Mouse (Mus musculus) cerebellum, adult (tissue): ENCODE results near the gene Cntnap5c.
"Not testable (repeated sequence)": the region's sequence is repeated elsewhere in the genome, so short reads cannot be mapped to it uniquely, and the experiment has no call there.

Experiments
- ATAC-seq: cut with Nextera tagmentation; 2 replicates; pipeline ENCODE4 v1.9.2; 2017; ENCODE audit warnings: mild to moderate bottlenecking, moderate library complexity, mixed read lengths; ENCODE audit not compliant: insufficient number of reproducible peaks, low FRiP score, low TSS enrichment

Gene Cntnap5c

GRCm38 (mm10) chr17:57768622-57769610 is at the start of gene Cntnap5c:
Gene Cntnap5c (plus strand): TSS chr17:57769570.
- ATAC-seq = no peak

- ATAC-seq = no peak
Observed at GRCm38 (mm10) chr17:57742119-57742518, 27.3 kb upstream of the Cntnap5c start, which contains the start of gene Gm21834. Gene Gm21834 (minus strand): TSS chr17:57742219.

DNA sequence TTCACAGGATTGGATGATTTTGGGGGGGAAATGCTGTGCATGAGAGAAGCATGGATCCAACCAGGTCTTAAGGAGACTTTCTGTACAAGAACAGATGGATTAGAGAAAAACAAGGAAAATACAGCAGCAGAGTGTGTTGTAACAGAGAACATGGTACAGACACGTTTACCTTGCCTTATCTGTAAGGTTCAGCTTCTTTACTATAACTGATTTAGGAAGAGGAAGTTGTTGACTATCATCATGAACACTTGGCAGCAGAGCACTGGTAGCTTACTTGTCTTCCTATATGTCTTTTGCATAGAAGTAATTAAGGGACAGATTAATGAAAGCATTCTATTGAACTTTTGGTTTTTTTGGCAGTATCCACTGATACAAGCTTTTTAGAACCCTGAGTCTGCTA is 11.3 kb upstream of the Cntnap5c start:
- ATAC-seq = no peak

GRCm38 (mm10) chr17:57767306-57767705 is 2.1 kb upstream of the Cntnap5c start:
- ATAC-seq = no peak

DNA sequence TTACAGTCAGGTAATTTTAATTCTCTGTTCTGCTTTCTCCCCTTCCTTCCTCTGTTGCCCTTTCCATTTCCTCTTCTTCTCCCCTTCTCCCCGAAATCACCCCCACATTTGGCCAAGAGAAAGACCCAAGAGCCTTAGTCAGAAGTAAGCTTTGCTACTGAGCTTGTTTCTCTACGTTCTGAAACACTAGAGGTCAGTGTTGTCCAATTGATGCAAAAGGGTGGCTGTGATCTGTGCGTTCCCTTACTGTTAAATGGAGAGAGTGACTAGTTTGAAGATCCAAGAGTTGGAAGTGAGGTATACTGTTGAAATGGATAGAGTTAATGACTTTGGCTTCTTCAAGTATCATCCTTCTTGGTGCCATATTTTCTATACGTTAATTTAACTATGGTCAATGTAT is 1.5 kb downstream of the Cntnap5c start:
- ATAC-seq = no peak

DNA sequence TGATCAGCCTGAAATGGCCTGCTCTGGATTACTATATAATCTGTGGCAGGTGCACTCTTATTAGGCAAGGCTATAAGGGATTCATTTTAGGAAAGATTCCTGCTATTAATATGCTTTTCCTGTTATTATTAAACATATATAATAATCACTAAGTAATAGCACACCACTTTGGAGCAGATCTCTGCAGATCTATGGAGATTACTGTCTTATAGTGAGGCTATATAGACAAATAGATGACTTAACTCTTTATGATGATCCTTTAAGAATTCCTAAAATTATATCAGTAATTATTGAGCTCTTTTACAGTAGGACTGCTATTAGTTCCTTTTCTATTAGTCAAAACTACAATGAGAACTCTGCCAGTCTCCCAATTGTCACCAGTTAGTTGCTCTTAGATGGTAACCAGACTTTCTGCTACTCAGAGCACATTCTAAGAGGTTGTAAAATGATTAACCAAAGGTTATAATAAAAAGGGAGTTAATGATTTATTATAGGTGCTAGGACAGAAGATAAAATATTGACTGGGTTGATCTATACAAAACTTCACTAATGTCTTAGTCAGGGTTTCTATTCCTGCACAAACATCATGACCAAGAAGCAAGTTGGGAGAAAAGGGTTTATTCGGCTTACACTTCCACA is 18.9 kb downstream of the Cntnap5c start:
- ATAC-seq = no peak

- no peak for ATAC-seq
Observed at GRCm38 (mm10) chr17:57795408-57795807, 26.0 kb downstream of the Cntnap5c start.

- ATAC-seq = no peak
Observed at GRCm38 (mm10) chr17:57796668-57797311, 27.4 kb downstream of the Cntnap5c start.

DNA sequence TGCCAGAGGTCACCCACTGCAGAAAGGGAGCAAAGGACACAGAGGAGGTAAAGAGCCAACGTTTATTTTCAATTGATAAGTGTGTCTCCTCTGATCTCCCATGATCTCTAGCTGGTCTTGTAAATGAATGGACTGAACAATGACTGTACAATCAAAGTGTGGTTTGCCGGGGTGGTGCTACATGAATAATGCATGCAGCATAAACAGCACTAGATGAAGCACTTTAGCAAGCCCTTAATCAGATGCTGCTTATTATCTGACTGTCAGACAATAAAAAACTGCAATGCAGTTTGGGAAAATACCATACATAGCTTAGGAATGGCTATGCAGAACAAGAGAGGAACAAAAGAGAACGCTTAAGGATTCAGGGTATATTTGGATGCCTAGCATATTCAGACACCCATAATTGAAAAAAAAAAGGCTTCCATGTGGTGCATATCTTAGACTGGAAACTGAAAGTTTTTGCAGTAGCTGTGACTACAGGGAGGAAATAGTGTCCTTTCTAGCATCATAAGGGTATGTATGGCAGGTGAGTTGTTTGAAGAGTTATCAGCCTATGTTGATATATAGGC is 30.1 kb downstream of the Cntnap5c start:
- ATAC-seq = no peak

GRCm38 (mm10) chr17:57801180-57801579 is 31.8 kb downstream of the Cntnap5c start:
- ATAC-seq = no peak

DNA sequence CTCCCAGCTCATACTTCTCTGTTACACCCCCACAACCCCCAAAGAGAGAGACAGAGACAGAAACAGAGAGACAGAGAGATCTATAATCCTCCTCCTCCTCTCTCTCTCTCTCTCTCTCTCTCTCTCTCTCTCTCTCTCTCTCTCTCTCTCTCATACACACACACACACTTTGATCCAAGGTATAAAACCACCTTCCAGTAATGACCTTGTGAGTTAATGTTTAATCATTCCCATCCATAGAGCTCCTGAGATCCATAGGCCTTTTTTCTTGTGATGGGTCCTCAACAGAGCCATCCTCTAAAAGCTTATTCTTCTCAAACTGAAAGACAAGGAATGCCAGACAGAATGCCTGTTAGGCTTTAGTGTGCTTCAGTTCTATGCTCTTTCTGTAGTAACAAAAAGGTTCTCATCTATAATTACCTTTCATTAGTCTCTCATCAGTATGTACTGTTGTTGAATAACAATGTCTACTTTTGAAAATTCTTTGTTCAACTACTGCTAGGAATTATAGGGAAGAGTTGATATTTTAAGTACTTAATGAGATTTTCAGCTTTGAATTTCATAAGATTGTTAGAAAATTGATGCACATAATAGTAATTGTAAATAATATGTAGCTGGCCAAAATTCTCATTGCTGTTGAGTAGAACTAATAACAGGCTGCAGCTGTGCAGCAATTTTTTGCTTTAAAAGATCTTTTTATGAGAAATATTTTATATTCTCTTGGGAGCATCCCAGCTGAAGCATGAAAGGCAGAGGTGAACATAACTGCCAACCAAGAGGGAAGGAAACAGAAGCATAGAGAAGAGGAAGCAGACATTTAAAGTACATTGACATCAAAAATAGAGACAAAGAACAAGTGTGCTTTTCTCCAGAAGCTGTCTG is 68.0 kb downstream of the Cntnap5c start:
- ATAC-seq = no peak

DNA sequence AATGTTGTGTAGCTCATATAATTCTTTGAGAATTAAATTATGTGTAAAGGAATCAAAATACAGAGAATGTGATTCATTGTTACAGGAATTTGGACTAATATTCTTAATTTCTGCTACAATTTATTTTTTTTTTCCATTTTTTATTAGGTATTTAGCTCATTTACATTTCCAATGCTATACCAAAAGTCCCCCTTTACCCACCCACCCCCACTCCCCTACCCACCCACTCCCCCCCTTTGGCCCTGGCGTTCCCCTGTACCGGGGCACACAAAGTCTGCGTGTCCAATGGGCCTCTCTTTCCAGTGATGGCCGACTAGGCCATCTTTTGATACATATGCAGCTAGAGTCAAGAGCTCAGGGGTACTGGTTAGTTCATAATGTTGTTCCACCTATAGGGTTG is 86.4 kb downstream of the Cntnap5c start:
- not testable (repeated sequence) for ATAC-seq

GRCm38 (mm10) chr17:57865996-57866395 is 96.6 kb downstream of the Cntnap5c start:
- no peak for ATAC-seq

DNA sequence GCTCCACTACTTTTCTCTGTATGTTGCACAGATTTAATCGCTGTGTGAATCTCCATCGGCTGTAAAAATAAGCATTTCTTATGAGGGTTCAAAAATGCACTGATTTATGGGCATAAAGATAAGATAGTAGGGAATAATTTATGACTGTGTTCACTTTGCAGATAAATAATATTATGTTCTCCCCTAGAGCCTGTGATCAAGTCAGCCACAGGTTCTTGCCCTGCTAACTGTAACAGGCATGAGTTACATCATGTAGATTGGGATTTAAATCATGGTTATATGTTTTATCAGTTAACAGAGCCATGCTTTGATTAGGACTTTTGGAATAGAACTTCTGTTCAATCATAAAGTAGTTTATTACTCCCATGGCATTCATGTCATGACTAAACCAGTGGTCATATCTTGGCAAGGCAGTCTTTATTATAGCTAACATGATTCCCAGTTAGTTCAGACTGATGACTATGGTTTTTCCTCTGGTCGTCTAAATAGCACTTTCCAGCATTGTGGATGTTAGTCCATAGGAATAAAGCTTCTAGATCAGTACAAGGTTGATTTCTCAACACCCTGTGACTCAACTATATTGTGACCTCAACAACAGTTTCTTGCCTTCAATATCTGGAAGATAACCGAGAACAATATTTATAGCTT is 118.5 kb downstream of the Cntnap5c start:
- no peak for ATAC-seq

DNA sequence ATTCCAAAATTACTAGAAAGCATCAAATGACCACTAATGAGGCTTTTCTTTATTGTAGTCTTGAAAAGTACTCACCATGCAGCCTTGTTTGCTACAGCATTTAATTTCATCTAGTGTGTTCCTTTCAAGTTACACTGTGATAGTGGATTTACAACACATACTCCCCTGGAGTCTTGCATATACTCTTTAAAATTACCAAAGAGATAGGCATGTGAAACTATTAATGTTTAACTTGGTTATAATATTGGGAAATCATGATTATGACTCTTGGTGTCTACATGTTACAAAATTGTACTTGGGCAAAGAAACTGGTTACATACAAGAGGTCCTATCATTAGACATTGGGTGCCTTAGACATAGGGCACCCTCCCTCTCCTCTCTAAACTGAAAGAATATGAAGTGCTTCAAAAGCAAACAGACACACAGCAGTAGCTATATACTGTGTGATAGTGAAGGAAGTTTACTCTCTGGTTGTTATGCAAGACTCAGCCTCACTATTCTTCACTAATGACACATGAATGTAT is 142.5 kb downstream of the Cntnap5c start:
- no peak for ATAC-seq

- ATAC-seq = no peak
Observed at GRCm38 (mm10) chr17:57984230-57984629, 214.9 kb downstream of the Cntnap5c start.

GRCm38 (mm10) chr17:57988420-57988819 is 219.1 kb downstream of the Cntnap5c start:
- ATAC-seq = no peak

DNA sequence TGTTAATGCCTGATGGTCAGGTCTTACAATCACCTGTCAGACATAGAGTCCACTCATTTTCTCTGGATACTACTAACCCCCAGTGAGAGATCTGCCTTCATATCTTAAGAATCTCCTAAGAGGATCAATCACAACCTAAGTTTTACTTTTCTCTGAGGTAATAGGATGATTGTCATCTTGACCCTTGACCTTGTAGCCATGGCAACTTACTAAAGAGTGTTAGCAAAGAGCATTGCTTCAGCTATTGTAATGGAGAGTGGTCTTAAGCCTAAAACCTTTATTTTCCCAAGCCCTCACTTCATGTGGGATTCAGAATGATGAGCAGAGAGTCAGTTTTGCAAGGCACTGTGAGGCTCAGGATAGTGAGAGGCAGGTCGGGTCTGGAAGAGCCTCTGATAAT is 227.1 kb downstream of the Cntnap5c start:
- ATAC-seq = no peak

DNA sequence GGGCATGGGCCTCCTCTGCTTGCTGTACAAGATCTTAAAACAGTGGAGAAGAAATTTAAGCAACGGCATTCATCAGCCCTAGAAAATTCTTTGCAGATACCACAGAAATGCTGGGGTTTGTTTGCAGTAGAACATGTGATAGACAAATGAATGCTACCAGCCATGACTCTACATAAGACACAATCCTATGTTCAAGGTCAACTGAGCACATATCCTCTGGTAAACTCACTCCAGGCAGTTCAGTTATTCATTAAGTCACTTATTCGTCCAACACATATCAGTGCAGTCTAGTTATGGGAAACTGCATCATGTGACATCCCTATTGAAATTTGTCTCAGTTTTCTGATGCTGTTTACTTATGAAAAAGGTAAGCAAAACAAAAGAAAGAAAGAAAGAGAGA is 229.7 kb downstream of the Cntnap5c start:
- no peak for ATAC-seq
